Mouse (Mus musculus): Measurements from ENCODE around the gene Ralgapa1.

- TF ChIP-seq POLR2A (IDR thresholded peaks at IDR 0.05; ENCODE audit: borderline replicate concordance, control insufficient read depth, low read depth, low read length) (no peak), CTCF (IDR thresholded peaks at IDR 0.05; ENCODE audit: control insufficient read depth, insufficient read depth, low read length) (no peak)
Observed at GRCm38 (mm10) chr12:55837495-55837894, 16.5 kb upstream of the Ralgapa1 start.
